Mouse (Mus musculus): ENCODE data around the gene 6030458C11Rik.

The 6030458C11Rik gene

DNA sequence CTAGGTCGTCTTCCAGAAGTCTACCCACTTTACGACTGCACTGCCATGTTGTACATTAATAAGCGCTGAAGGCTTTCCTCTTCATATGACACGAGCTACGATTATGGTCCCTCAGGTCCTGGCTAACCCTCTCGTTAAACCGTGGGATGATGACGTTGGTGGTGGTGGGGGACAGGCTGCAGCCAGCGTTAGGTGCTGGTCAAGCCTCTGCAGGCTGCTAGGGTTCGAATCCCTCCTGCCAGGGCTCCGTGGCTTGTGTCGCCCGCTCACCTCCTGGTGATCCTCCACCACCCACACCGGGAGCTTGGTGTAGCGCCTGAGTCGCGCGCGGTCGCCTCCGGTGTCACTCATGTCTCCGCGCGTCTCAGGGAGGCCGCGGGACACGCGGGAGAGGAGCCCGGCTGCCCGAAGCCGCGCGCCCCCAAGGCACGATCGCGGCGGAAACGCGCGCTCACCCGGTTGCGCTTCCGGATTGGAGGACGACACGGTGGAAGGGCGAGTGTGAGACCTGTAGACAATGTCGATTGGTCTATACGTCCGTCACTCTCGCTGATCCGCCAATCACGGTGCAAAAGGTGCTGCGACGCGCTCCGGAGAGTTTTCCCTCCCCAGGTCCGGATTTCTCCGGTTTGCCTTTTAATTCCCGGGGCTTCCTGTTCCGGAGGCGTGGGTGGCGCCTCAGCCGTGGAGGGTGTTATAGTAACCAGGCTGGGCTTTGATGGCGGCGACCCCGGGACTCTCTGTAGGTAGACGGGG, at the start of gene 6030458C11Rik, which contains the start of gene Drosha:
TSS of gene 6030458C11Rik (minus strand) at position 453 of the 756 bp plus-strand sequence.
TSS of gene Drosha (plus strand) at position 619 of the 756 bp plus-strand sequence.
- peak; percentile 97 for DNase-seq

DNA sequence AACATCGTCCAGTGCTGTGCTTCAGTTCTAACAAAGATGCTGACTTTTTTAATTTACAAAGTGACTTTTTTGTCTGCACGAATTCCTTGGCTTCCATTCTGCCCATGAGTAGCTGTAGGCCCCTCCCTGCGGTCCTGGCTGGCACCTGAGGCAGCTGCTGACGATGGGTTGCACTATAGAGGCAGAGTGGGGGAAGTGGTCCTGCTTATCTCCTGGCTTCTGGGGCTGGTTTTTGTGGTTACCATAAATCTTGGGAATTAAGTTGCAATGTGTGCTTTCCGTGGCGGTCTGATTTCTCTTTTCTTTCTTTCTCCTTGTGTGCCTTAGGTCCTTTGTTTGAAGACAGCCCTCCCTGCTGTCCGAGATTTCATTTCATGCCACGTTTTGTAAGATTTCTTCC, 42.8 kb upstream of the 6030458C11Rik start:
- DNase-seq: no peak

GRCm38 (mm10) chr15:12865595-12866314, 41.3 kb upstream of the 6030458C11Rik start:
- DNase-seq: no peak

GRCm38 (mm10) chr15:12863669-12864068, 39.2 kb upstream of the 6030458C11Rik start:
- DNase-seq: no peak

DNA sequence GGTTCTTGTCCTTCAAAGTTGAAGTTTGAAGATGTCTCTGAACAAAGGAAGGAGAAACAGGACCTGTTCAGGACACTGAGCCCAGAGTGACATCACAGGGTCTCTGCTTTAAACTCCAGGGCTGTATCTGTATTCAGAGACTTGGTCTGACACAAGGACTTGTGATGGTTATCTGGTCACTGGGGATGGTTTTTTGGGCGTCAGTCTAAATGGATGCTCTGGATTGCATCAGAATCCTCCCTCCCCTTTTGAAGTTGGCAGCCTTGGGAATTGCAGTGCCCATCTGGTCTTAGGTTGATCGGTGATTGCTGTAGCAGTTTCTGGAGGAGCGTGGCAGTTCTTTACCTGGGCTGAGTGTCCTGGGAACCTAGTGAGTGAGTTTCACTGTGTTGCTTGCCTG, 37.6 kb upstream of the 6030458C11Rik start:
- DNase-seq: no peak

DNA sequence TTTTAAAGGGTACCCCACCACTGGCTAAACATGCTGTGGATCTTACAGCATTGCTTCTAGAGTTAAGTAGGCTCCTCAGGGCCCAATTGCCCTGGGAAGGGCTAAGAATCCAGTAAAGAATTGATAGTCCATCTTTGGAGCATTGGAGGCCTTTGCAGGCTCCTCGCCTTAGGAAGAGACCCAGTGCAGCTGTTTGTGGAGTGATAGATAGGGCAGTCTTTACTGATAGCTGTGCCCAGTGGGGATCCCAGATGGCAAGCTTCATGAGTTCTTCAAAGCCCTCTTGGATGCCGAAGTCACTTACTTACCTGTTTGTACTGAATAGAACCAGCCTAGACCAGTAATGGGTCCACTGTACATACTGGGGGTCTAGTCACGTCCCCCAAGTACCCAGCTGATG, 34.2 kb upstream of the 6030458C11Rik start:
- DNase-seq: no peak

DNA sequence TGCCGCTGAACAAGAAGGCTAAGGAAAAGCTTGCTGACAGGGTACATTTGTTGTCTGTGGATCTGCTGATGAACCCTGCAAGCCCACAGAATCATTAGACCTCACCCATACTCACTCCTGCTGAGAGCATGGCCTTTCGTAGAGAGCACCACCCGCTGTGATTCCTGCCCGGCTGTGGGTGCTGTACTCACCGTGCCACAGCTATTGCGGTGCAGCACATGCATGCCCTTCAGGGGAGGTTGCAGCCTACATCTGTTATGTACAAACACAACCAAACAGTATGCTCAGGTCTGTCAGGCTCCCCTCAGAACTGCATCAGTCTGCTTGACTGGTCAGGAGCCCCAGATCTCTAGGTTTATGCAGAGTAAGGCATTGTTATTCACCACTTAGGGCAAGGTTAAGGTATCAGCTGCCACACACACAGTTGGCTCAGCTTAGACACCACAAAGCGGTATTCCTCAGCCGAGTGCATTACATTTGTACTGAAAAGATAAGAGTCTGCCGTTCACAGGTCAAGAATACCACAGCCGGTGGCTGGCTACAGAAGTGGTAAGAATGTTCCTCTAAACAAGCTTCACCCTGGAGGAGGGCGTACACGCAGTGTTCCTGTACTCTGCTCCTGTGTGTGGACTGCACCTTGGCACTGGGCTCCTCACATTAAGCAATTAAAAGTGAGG, 33.5 kb upstream of the 6030458C11Rik start:
- no peak for DNase-seq

- no peak for DNase-seq
Measured at GRCm38 (mm10) chr15:12856780-12857179, 32.3 kb upstream of the 6030458C11Rik start.

GRCm38 (mm10) chr15:12853471-12853870, 29.0 kb upstream of the 6030458C11Rik start:
- no peak for DNase-seq

- no peak for DNase-seq
Measured at GRCm38 (mm10) chr15:12849373-12849772, 24.9 kb upstream of the 6030458C11Rik start.

DNA sequence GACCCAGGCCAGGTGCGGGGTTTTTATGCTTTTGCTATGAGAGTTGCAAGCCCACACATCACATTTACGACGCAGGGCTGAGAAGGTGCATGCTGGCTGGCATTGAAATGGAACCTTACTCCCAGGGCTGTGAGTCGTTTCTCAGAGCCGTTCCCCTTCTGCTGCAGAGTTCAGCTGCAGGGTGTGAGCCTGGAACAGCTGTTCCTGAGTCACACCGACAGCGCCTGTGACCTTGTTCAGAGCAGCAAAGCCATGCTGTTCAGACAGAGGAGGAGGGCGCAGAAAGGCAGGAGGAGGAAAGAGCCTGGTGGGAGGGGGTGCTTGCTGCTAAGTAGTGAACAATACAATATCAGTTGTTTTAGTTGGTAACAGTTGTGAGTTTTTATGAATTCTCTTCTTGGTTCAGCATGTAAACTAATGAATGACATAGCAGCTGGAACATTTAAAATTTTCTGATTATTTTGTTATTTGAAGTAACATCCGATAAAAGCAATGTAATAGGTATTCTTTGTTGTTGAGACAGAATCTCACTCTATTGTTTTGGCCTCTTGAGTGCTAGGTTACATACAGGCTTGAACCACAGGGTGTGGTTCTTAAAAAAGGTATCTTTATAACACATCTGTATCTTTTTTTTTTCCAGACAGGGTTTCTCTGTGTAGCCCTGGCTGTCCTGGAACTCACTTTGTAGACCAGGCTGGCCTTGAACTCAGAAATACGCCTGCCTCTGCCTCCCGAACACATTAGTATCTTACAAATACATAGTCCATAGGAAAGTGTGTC, 23.9 kb upstream of the 6030458C11Rik start:
- no peak for DNase-seq

- DNase-seq: no peak
Measured at GRCm38 (mm10) chr15:12842833-12843232, 18.4 kb upstream of the 6030458C11Rik start.

DNA sequence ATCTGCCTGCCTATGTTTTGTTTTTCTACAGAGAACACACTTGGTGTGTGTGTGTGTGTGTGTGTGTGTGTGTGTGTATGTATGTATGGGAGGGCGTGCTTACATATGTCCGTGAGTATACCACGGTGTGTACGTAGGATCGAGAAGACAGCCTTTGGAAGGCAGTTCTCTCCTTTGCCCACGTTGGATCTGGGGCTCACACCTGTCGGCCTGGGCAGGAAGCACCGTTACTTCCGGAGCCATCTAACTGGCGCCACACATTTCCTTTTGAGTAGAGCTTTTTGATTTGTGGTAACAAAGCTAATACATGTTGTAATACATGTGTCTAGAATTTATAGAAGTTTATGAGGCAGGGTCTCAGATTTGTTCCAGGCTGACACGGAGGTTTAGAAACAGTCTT, 16.3 kb upstream of the 6030458C11Rik start:
- no peak for DNase-seq

DNA sequence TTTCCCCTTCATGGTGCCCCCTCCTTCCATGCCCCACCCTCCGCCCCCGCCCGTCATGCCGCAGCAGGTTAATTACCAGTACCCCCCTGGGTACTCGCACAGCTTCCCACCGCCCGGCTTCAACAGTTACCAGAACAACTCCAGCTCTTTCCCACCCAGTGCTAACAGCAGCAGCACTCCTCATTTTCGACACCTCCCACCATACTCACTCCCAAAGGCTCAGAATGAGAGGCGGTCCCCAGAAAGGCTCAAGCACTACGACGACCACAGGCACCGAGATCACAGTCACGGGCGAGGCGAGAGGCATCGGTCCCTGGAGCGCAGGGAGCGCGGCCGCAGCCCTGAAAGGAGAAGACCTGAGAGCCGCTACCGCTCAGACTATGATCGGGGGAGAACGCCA, 9.8 kb upstream of the 6030458C11Rik start:
- no peak for DNase-seq

- no peak for DNase-seq
Measured at GRCm38 (mm10) chr15:12833385-12833784, 8.9 kb upstream of the 6030458C11Rik start.

DNA sequence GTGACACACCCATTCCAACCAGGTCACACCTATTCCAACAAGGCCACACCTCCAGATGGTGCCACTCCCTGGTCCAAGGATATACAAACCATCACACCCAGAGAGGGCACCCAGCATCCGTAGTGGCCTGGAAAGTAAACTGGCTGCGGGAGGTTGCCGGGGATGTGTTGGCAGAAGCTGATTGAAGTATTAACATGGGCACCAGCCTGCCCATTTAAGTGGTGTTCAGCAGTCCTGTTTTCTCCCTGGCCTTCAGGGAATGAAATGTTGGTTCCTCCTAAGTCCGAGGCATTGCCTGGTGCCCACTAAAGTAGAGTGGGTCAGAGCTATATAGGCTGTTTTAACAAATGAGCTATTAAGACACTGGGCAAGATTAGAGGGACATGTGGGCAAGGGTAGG, 8.2 kb upstream of the 6030458C11Rik start:
- DNase-seq: no peak

- DNase-seq: no peak
Measured at GRCm38 (mm10) chr15:12829878-12830277, 5.4 kb upstream of the 6030458C11Rik start.

GRCm38 (mm10) chr15:12825408-12825807, 959 bp upstream of the 6030458C11Rik start:
- DNase-seq: no peak

- peak; percentile 58 for DNase-seq
Measured at GRCm38 (mm10) chr15:12824965-12825364, 516 bp upstream of the 6030458C11Rik start.

DNA sequence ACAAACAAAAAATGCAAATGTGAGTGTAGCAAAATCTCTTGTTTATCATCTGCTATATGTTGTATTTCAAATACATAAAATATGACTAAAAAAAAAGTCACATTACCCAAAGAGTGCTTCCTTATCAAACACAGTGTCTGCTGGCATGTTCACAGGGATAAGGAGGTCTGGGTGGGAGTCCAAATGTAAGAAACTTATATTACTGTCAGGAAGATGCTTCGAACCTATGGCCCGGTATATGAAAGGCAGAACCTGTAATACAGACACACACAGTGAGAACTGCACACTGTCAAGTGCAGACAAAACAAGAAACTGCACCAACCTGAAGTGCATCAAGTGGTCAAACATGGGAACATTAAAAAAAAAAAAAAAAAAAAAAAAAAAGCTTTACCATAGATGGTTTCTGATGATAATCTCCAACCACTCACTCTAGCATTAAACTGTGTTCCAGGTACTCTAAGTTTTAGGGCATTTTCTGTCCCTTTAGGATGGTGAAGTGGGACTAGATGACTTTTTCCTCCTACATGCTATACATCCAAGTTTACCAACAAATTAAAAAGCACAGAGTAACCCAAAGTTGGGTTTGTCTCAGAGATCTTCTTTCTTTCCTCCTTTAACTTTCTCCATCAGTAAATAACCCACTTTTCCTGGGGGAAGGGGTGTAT, 862 bp downstream of the 6030458C11Rik start:
- no peak for DNase-seq

DNA sequence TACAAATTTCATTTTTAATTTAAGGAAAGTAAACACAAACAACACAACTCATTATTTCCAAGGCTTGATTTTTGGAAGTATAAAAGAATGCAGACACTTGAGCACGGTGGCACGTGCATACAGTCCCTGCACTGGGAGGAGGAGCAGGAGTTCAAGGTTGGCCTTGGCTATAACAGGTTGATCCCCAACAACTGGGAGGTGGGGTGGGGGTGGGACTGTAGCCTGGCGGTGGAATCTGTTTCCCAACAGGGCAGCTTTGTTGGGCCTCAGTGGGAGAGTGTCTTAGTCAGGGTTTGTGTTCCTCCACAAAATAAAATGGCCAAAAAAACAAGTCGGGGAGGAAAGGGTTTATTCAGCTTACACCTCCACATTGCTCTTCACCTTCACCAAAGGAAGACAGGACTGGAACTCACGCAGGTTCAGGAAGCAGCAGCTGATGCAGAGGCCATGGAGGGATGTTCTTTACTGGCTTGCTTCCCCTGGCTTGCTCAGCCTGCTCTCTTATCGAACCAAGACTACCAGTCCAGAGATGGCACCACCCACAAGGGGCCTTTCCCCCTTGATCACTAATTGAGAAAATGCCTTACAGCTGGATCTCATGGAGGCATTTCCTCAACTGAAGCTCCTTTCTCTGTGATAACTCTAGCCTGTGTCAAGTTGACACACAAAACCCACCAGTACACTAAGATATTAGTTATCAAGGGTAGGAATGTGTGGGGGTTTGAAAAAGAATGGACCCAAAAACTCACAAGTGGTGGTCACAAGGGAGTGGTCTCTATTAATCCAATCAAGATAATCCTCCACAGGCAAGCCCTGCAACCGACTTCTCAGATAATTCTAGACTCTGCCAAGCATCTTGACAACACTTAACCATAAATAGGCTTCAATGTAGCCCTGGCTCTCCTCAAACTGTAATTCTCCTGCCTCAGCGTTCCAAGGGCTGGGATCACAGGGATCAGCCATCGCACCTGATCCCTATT, 1.7 kb downstream of the 6030458C11Rik start:
- DNase-seq: no peak

All from embryo, embryonic 11 days (tissue).